Mouse (Mus musculus) kidney, adult 2 months (tissue): ENCODE measurements around the gene Id2.

Source experiments
- CTCF ChIP-seq: fragments of 200-500 bp; conservative IDR thresholded peaks from 2 replicates; pipeline ENCODE4 v1.5.1; 2011; ENCODE audit warnings: low read depth, mild to moderate bottlenecking, control low read depth, low read length, moderate library complexity, mixed read lengths; ENCODE audit not compliant: insufficient read depth, insufficient read length
- POLR2A ChIP-seq: fragments of 200-500 bp; IDR thresholded peaks from one replicate; pipeline ENCODE4 v1.6.1; 2011; ENCODE audit warnings: low read depth, low read length, control low read depth

DNA sequence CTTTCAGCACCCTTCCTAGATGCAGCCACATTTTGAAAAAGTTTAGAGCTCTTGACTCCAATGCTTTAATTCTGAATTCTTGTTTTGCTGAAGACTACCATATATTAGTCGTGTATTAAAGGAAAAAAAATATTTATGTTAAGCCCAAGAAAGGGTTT is at the start of gene Id2:
- TF ChIP-seq POLR2A (no peak), CTCF (no peak)
